Mouse (Mus musculus) ES-Bruce4 (cell line): Measurements from ENCODE around the gene Fam69a.

ENCODE experiments used
- CTCF ChIP-seq: IDR thresholded peaks from one replicate; pipeline ENCODE4 v1.8.1; 2011; ENCODE audit warnings: low read depth, low read length
- POLR2A ChIP-seq: IDR thresholded peaks from one replicate; pipeline ENCODE4 v1.8.1; 2011; ENCODE audit warnings: low read length; ENCODE audit not compliant: insufficient read depth

GRCm38 (mm10) chr5:107959624-107960300, 27.1 kb downstream of the Fam69a start:
- TF ChIP-seq POLR2A (no peak), CTCF (no peak)
